Mouse (Mus musculus) liver, embryonic 14.5 days (tissue): ENCODE measurements at regions not wholly inside any gene's neighbourhood (a gene's known extent, or its start where the extent isn't known, plus 50 kb on each side); places are given as distances from the start of the nearest gene placed in this dataset.

Experiments used
- ATAC-seq: fragments of 200-750 bp; cut with Nextera tagmentation; 2 replicates; pipeline ENCODE4 v1.8.0; 2017; ENCODE audit warnings: moderate number of reproducible peaks, mild to moderate bottlenecking, moderate library complexity; ENCODE audit not compliant: insufficient read depth
- DNase-seq, 3 experiments: peaks; one replicate each; pipeline ENCODE4 v3.0.0-alpha.2; 2012 to 2013; ENCODE audit warnings: low read depth in 3 of 3, low spot score in 3 of 3
- H3K27ac ChIP-seq: fragments of 300-500 bp; sonication (generic); 2 replicates; pipeline ENCODE4 v1.5.1; 2014; ENCODE audit warnings: moderate library complexity, mild to moderate bottlenecking, control low read depth, inconsistent platforms
- H3K27me3 ChIP-seq: fragments of 300-500 bp; sonication (generic); 2 replicates; pipeline ENCODE4 v1.6.1; 2014; ENCODE audit warnings: mild to moderate bottlenecking, low read length, moderate library complexity; ENCODE audit not compliant: control insufficient read depth, insufficient read depth
- H3K36me3 ChIP-seq: fragments of 300-500 bp; sonication (generic); replicated peaks from 2 replicates; pipeline ENCODE4 v1.6.1; 2014; ENCODE audit warnings: low read depth; ENCODE audit not compliant: control insufficient read depth, insufficient read depth
- H3K4me1 ChIP-seq, 2 experiments: fragments of 200-500 bp in 1 of 2; fragments of 300-500 bp in 1 of 2; sonication (generic) in 1 of 2; replicated peaks; 2 replicates each; pipeline ENCODE4 v1.6.1; 2012 to 2014; ENCODE audit warnings: antibody characterized with exemption in 1 of 2, inconsistent platforms in 1 of 2, low read length in 1 of 2; ENCODE audit not compliant: control insufficient read depth in 2 of 2, insufficient read depth in 2 of 2
- H3K4me2 ChIP-seq: fragments of 300-500 bp; sonication (generic); 2 replicates; pipeline ENCODE4 v1.6.1; 2014; ENCODE audit warnings: low read depth, mild to moderate bottlenecking, control low read depth, moderate library complexity
- H3K4me3 ChIP-seq, 2 experiments: fragments of 200-500 bp in 1 of 2; fragments of 300-500 bp in 1 of 2; sonication (generic) in 1 of 2; 2 replicates each; pipeline ENCODE4 v1.5.1; 2012 to 2014; ENCODE audit warnings: low read depth in 2 of 2, low read length in 2 of 2, mild to moderate bottlenecking in 2 of 2, control low read depth in 1 of 2, inconsistent platforms in 1 of 2, moderate library complexity in 1 of 2; ENCODE audit not compliant: insufficient read depth in 1 of 2
- H3K9ac ChIP-seq: fragments of 300-500 bp; sonication (generic); replicated peaks from 2 replicates; pipeline ENCODE4 v1.6.1; 2014; ENCODE audit warnings: mild to moderate bottlenecking, control low read depth, moderate library complexity
- H3K9me3 ChIP-seq: fragments of 300-500 bp; sonication (generic); 2 replicates; pipeline ENCODE4 v1.6.1; 2016; ENCODE audit warnings: low read length, mixed read lengths; ENCODE audit not compliant: control insufficient read depth
- CTCF ChIP-seq: IDR thresholded peaks from 2 replicates; pipeline ENCODE4 v1.5.1; 2016; ENCODE audit warnings: antibody characterized with exemption, low read depth, control low read depth
- EP300 ChIP-seq: IDR thresholded peaks from 2 replicates; pipeline ENCODE4 v1.6.1; 2016; ENCODE audit warnings: antibody characterized with exemption, low read depth
- WGBS: fragments of 180-500 bp; shearing (Covaris S2); extraction: QIAGEN DNeasy Blood & Tissue Kit; methylation state at CpG from one replicate; pipeline ENCODE4 v1.1.7; 2014; ENCODE audit not compliant: insufficient replicate concordance; 5-methylcytosine and 5-hydroxymethylcytosine counted together

GRCm38 (mm10) chr9:91193954-91194353 lies 168.3 kb upstream of the Zic4 start:
- Histone ChIP-seq H3K9ac (no peak overlapping the region), H3K4me1 (no peaks in the 10 kb centered on the region), H3K9me3 (no peaks in the 10 kb centered on the region), H3K27ac (no peak overlapping the region), H3K4me2 (no peak overlapping the region), H3K36me3 (no peaks in the 10 kb centered on the region), H3K4me3 (no peak overlapping the region), H3K27me3 (no peaks in the 10 kb centered on the region)
- TF ChIP-seq EP300 (no peak), CTCF (no peak)
- no peak for ATAC-seq
- WGBS = 61% methylated on average over 3 of the region's 3 CpGs
- DNase-seq = no peak

- Histone ChIP-seq H3K9me3 (no peaks in the 10 kb centered on the region), H3K9ac (no peak overlapping the region), H3K4me2 (no peak overlapping the region), H3K4me3 (no peak overlapping the region), H3K36me3 (no peaks in the 10 kb centered on the region), H3K27ac (no peak overlapping the region), H3K4me1 (no peaks in the 10 kb centered on the region), H3K27me3 (no peaks in the 10 kb centered on the region)
- DNase-seq (no peak), ATAC-seq (no peak)
- TF ChIP-seq CTCF (no peak), EP300 (no peak)
- 64% methylated on average over 2 of the region's 2 CpGs for WGBS
Observed at GRCm38 (mm10) chr9:91207281-91207680, 154.9 kb upstream of the Zic4 start.

GRCm38 (mm10) chr9:91227673-91228440 lies 134.4 kb upstream of the Zic4 start:
- no peak overlapping the region for H3K9ac ChIP-seq
- no peaks in the 10 kb centered on the region for H3K4me1 ChIP-seq
- H3K4me3 ChIP-seq = no peak overlapping the region
- no peak overlapping the region for H3K4me2 ChIP-seq
- no peak for TF ChIP-seq CTCF
- TF ChIP-seq EP300 = no peak
- ATAC-seq (no peak), DNase-seq (no peak)
- no peak overlapping the region for H3K27ac ChIP-seq
- no peaks in the 10 kb centered on the region for H3K36me3 ChIP-seq
- WGBS = 30% methylated on average over 10 of the region's 10 CpGs
- H3K9me3 ChIP-seq = no peaks in the 10 kb centered on the region
- no peaks in the 10 kb centered on the region for H3K27me3 ChIP-seq

GRCm38 (mm10) chr9:91228525-91228924 lies 133.7 kb upstream of the Zic4 start:
- Histone ChIP-seq H3K4me3 (no peak overlapping the region), H3K9ac (no peak overlapping the region), H3K4me1 (no peaks in the 10 kb centered on the region), H3K27ac (no peak overlapping the region), H3K9me3 (no peaks in the 10 kb centered on the region), H3K36me3 (no peaks in the 10 kb centered on the region), H3K27me3 (no peaks in the 10 kb centered on the region), H3K4me2 (no peak overlapping the region)
- no peak for DNase-seq
- WGBS = 58% methylated on average over 5 of the region's 5 CpGs
- no peak for TF ChIP-seq EP300
- no peak for TF ChIP-seq CTCF
- no peak for ATAC-seq

- Histone ChIP-seq H3K4me2 (no peak overlapping the region), H3K9ac (no peak overlapping the region), H3K4me1 (no peaks in the 10 kb centered on the region), H3K27me3 (no peaks in the 10 kb centered on the region), H3K4me3 (no peak overlapping the region), H3K9me3 (no peaks in the 10 kb centered on the region), H3K27ac (no peak overlapping the region), H3K36me3 (no peaks in the 10 kb centered on the region)
- no peak for ATAC-seq
- 67% methylated on average over 1 of the region's 1 CpGs for WGBS
- DNase-seq = no peak
- TF ChIP-seq CTCF (no peak), EP300 (no peak)
Observed at GRCm38 (mm10) chr9:91253886-91254285, 108.3 kb upstream of the Zic4 start.
